Mouse (Mus musculus) bone marrow, adult 2 months (tissue): ENCODE results near the gene Fam117a.

Source experiments
- CTCF ChIP-seq: fragments of 200-500 bp; IDR thresholded peaks from 2 replicates; pipeline ENCODE4 v1.5.1; 2011; ENCODE audit warnings: low read length, control low read depth; ENCODE audit not compliant: control insufficient read depth, insufficient read depth
- POLR2A ChIP-seq: fragments of 200-500 bp; IDR thresholded peaks from 2 replicates; pipeline ENCODE4 v1.6.1; 2011; ENCODE audit warnings: low read depth, mild to moderate bottlenecking, control low read depth, low read length, borderline replicate concordance; ENCODE audit not compliant: control insufficient read depth

DNA sequence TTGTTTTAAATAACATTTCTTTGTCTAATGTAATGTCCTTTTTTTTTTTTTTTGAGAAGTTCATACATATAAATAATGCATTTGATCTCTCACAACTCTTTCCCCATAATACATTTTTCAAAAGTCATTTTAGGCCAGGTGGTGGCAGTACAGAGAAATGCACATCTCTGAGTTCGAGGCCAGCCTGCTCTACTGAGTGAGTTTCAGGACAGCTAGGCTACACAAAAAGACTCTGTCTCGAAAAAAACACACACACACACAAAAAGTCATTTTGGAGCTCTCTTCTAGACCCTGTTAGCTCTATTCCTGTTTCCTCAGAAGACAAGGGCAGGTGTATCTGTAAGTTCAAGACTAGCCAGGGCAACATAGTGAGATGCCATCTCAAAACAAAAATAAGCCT, 15.9 kb downstream of the Fam117a start:
- TF ChIP-seq POLR2A = no peak
- TF ChIP-seq CTCF = no peak
